Mouse (Mus musculus): ENCODE results near the gene Gm10272. TPM values are rescaled to one million over a fixed set of nuclear protein-coding genes. Genes with fewer than 3 reads are reported as not detected.
"Not testable (repeated sequence)": the region's sequence is repeated elsewhere in the genome, so short reads cannot be mapped to it uniquely, and the experiment has no call there.

Gene Gm10272
- polyA plus RNA-seq, 1 experiment from 2014 or later, result not detected

DNA sequence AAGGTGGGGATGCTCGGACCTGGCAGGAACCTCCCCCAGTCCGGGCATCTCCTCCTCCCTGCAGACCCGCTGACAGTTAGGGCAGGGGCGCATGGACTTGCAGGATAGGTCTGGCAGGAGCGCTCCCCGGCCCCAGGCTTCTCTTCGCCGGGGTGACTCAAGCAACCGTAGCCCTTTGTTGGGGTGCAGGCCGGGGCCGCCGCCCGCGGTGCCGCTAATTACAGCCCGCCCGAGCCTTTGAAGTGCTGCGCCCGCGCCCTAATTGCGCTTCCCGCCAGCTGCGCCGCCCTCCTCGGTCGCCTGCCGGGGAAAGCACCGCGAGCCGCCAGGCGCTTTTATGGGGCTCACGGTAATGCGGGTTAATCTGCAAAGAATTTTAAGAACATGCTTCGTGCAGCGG is 28.9 kb upstream of the Gm10272 start:
- DNase-seq (peak; percentile 66), ATAC-seq (ENCODE audit: low FRiP score, low TSS enrichment) (peak; percentile 20; the same call in 1 of the 2 replicates)
- Histone ChIP-seq H3K27me3 (ENCODE audit: control insufficient read depth, insufficient read depth, low read length) (peaks cover 21% of the 10 kb centered on the region; the same call in 1 of the 2 replicates), H3K9me3 (ENCODE audit: control insufficient read depth, low read length) (no peaks in the 10 kb centered on the region), H3K9ac (replicated peaks; ENCODE audit: low read length) (peak overlapping the region; percentile 39; the same call in 1 of the 2 replicates), H3K27ac (replicated peaks; ENCODE audit: low read depth, low read length) (no peak overlapping the region), H3K4me2 (ENCODE audit: low read length) (peak overlapping the region; percentile 65), H3K4me1 (ENCODE audit: control insufficient read depth, insufficient read depth, low read length) (peaks cover 10% of the 10 kb centered on the region), H3K36me3 (ENCODE audit: control insufficient read depth, insufficient read depth, low read length) (no peaks in the 10 kb centered on the region), H3K4me3 (replicated peaks; ENCODE audit: low read depth, low read length) (peak overlapping the region; percentile 28)
- under 1% methylated on average over 35 of the region's 35 CpGs for WGBS

DNA sequence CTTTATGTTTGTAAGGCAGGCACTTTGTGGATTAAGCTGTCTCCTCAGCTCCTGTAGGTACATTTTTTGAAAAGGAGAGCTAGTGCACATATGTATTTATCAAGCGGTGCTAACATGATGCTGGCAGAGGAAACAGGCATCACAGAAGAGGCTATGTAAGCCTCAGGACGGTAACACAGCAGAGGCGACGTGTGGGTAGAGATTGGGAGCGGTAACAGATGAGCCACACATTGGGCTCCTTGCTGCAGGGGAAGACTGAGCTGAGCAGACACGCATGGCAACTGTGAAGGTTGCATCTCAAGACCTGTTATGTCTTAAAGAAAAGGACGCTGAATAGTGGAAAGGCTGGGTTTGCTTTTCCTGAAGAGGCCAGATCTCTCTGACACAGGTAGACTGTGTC is 23.4 kb upstream of the Gm10272 start:
- no peak overlapping the region for H3K27ac ChIP-seq (replicated peaks; ENCODE audit: low read depth, low read length)
- no peak overlapping the region for H3K4me3 ChIP-seq (replicated peaks; ENCODE audit: low read depth, low read length)
- WGBS, result 79% methylated on average over 7 of the region's 7 CpGs

DNA sequence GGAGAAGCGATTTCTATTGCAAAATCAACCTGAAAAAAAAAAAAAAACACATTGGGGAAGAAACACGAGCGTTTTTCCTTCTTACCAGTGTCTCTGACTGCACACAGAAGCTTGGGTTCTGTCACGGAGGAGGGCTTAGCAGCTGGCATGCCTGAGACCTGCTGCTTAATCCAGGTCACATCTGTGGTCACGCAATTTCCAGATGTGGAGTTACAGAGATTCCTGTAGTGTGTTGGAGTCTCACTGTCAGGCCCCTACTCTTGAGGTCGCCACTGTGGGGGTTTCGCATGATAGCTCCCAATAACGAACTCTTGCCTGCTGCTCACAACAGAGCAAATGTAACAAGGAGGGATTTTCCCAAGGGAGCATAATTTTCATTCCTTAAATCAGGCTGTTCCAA is 22.2 kb upstream of the Gm10272 start:
- ATAC-seq (ENCODE audit: low FRiP score, low TSS enrichment) (no peak), DNase-seq (peak; percentile 36)
- no peaks in the 10 kb centered on the region for H3K9me3 ChIP-seq (ENCODE audit: control insufficient read depth, low read length)
- peaks cover 4% of the 10 kb centered on the region; the same call in 1 of the 2 replicates for H3K4me1 ChIP-seq (ENCODE audit: control insufficient read depth, insufficient read depth, low read length)
- H3K9ac ChIP-seq (replicated peaks; ENCODE audit: low read length), result no peak overlapping the region
- no peak overlapping the region for H3K4me2 ChIP-seq (ENCODE audit: low read length)
- H3K36me3 ChIP-seq (ENCODE audit: control insufficient read depth, insufficient read depth, low read length), result no peaks in the 10 kb centered on the region
- peaks cover 11% of the 10 kb centered on the region; the same call in 1 of the 2 replicates for H3K27me3 ChIP-seq (ENCODE audit: control insufficient read depth, insufficient read depth, low read length)
- H3K4me3 ChIP-seq (replicated peaks; ENCODE audit: low read depth, low read length), result no peak overlapping the region
- no peak overlapping the region for H3K27ac ChIP-seq (replicated peaks; ENCODE audit: low read depth, low read length)
- WGBS, result 31% methylated on average over 8 of the region's 8 CpGs

More for the DNA sequence above, 23.4 kb upstream of the Gm10272 start:
- no peaks in the 10 kb centered on the region for H3K9me3 ChIP-seq (ENCODE audit: control insufficient read depth, low read length)
- peaks cover 21% of the 10 kb centered on the region; the same call in 1 of the 2 replicates for H3K27me3 ChIP-seq (ENCODE audit: control insufficient read depth, insufficient read depth, low read length)
- DNase-seq, result no peak
- H3K36me3 ChIP-seq (ENCODE audit: control insufficient read depth, insufficient read depth, low read length), result no peaks in the 10 kb centered on the region
- H3K9ac ChIP-seq (replicated peaks; ENCODE audit: low read length), result no peak overlapping the region
- no peak for ATAC-seq (ENCODE audit: low FRiP score, low TSS enrichment)
- H3K4me1 ChIP-seq (ENCODE audit: control insufficient read depth, insufficient read depth, low read length), result peaks cover 4% of the 10 kb centered on the region; the same call in 1 of the 2 replicates
- no peak overlapping the region for H3K4me2 ChIP-seq (ENCODE audit: low read length)

DNA sequence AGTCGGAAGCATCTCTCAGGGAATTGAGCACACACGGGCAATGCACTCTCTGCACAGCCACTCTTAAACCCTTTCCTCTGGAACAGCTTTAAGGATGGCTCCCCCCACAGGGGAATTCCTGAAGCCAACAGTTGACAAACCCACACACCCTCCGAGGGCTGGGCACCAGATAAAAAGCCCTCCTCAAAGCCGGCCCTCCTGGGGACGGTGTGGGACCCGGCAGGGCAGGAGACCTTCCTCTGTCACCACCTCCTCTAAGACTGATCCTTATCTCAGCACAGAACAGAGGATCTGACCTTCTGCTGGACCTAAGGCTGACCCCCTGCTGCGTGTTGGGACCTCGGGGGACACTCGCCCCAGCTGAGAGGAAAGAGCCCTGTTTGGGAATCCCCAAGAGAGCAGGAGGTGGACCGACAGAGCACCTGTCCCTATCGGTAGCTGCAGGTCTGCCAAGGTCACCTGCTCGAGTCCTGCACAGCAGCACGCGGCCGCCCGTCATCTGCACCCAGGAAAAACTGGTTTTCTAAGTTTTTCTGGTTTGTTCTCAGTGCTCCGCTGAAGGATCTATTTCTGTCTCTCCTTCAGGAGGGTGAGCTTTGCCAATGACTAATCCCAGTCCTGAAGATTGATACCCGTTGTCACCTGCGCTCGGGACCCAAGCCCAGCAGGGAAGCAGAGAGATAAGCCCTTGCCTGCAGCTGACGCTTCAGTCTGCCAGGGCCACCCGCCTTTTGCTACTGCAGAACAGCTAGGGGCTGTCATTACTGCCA is 20.3 kb upstream of the Gm10272 start, which contains the start of gene Tspear:
Tspear (plus strand) TSS at position 675 of the 770 bp plus-strand sequence.
- Histone ChIP-seq H3K36me3 (ENCODE audit: control insufficient read depth, insufficient read depth, low read length) (no peaks in the 10 kb centered on the region), H3K4me1 (ENCODE audit: control insufficient read depth, insufficient read depth, low read length) (peaks cover 4% of the 10 kb centered on the region; the same call in 1 of the 2 replicates), H3K4me2 (ENCODE audit: low read length) (no peak within 1 kb of the TSS), H3K9me3 (ENCODE audit: control insufficient read depth, low read length) (no peaks in the 10 kb centered on the region), H3K27ac (replicated peaks; ENCODE audit: low read depth, low read length) (no peak within 1 kb of the TSS), H3K4me3 (replicated peaks; ENCODE audit: low read depth, low read length) (no peak within 1 kb of the TSS), H3K27me3 (ENCODE audit: control insufficient read depth, insufficient read depth, low read length) (peaks cover 11% of the 10 kb centered on the region; the same call in 1 of the 2 replicates), H3K9ac (replicated peaks; ENCODE audit: low read length) (no peak within 1 kb of the TSS)
- ATAC-seq (ENCODE audit: low FRiP score, low TSS enrichment) (no peak), DNase-seq (no peak)
- WGBS, result 5% methylated on average over 22 of the region's 22 CpGs

DNA sequence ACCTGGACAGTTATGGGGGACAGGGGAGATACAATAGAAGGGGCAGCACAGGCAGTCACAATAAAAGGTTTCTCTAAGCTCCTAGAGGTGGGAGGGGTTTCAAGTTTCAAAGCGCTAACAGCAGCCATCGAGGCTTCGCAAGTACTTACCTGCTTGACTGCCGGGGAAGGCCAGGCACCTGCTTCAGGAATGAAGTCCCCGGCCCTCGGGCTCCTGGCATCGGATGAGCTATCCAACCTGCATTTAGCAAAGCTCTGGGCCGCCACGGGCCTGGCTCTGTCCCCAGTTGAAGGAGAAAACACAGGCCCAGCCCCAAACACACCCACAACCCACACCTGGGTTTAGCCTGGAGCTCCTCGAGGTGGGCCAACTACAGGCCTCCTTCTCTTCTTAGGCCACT is 19.4 kb upstream of the Gm10272 start:
- Histone ChIP-seq H3K36me3 (ENCODE audit: control insufficient read depth, insufficient read depth, low read length) (no peaks in the 10 kb centered on the region), H3K4me2 (ENCODE audit: low read length) (no peak overlapping the region), H3K4me3 (replicated peaks; ENCODE audit: low read depth, low read length) (no peak overlapping the region), H3K4me1 (ENCODE audit: control insufficient read depth, insufficient read depth, low read length) (peaks cover 4% of the 10 kb centered on the region; the same call in 1 of the 2 replicates), H3K27ac (replicated peaks; ENCODE audit: low read depth, low read length) (no peak overlapping the region), H3K9ac (replicated peaks; ENCODE audit: low read length) (no peak overlapping the region), H3K27me3 (ENCODE audit: control insufficient read depth, insufficient read depth, low read length) (peaks cover 11% of the 10 kb centered on the region; the same call in 1 of the 2 replicates), H3K9me3 (ENCODE audit: control insufficient read depth, low read length) (no peaks in the 10 kb centered on the region)
- no peak for DNase-seq
- 35% methylated on average over 10 of the region's 10 CpGs for whole genome bisulfite sequencing
- ATAC-seq (ENCODE audit: low FRiP score, low TSS enrichment), result no peak

DNA sequence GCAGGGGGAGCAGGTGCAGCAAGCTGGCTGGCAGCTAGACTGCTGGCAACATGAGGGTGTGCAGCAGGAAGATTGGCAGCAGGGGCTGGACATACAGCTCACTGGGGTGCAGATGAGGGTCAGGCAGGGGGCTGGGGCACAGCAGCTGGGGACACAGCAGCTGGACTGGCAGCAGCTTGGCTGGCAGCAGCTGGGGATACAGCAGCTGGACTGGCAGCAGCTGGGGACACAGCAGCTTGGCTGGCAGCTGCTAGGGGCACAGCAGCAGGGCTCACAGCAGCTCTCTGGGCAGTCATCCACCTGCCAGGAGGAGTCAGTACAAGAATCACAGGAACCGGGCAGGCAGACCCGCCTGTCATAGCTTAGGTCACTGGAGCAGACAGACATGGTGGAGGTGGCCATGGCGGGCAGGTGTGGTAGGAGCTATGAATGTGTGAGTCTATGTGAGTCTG is 16.0 kb upstream of the Gm10272 start, which contains the start of gene Gm19402:
Gm19402 (minus strand) TSS at position 402 of the 452 bp plus-strand sequence.
- H3K9me3 ChIP-seq (ENCODE audit: control insufficient read depth, low read length); DNase-seq; H3K36me3 ChIP-seq (ENCODE audit: control insufficient read depth, insufficient read depth, low read length); H3K4me1 ChIP-seq (ENCODE audit: control insufficient read depth, insufficient read depth, low read length); H3K4me3 ChIP-seq (replicated peaks; ENCODE audit: low read depth, low read length); H3K4me2 ChIP-seq (ENCODE audit: low read length); H3K27ac ChIP-seq (replicated peaks; ENCODE audit: low read depth, low read length); H3K9ac ChIP-seq (replicated peaks; ENCODE audit: low read length); ATAC-seq (ENCODE audit: low FRiP score, low TSS enrichment); H3K27me3 ChIP-seq (ENCODE audit: control insufficient read depth, insufficient read depth, low read length): not testable (repeated sequence)
- 51% methylated on average over 3 of the region's 3 CpGs for WGBS

DNA sequence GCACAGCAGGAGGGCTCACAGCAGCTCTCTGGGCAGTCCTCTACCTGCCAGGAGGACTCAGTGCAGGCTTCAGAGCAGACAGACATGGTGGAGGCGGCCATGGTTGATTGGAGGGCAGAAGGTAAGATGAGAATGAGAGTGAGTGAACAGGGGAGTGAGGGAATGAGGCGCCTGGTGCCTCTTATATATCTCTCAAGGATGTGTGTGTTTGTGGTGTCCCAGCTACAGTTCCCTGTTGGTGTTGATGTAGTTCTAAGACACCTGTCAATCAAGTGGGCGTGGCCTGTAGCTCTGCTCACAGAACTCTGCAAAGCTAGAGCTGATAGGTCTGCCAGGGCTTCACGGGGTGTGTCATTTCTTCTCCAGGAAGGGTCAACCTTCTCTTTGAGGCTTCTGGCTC is 9.3 kb upstream of the Gm10272 start, which contains the start of gene Gm9508:
Gm9508 (minus strand) TSS at position 101 of the 400 bp plus-strand sequence.
- H3K4me2 ChIP-seq (ENCODE audit: low read length), result no peak within 1 kb of the TSS
- ATAC-seq (ENCODE audit: low FRiP score, low TSS enrichment) (no peak), DNase-seq (no peak)
- no peaks in the 10 kb centered on the region for H3K4me1 ChIP-seq (ENCODE audit: control insufficient read depth, insufficient read depth, low read length)
- no peaks in the 10 kb centered on the region for H3K36me3 ChIP-seq (ENCODE audit: control insufficient read depth, insufficient read depth, low read length)
- 41% methylated on average over 4 of the region's 4 CpGs for WGBS
- no peaks in the 10 kb centered on the region for H3K27me3 ChIP-seq (ENCODE audit: control insufficient read depth, insufficient read depth, low read length)
- H3K9ac ChIP-seq (replicated peaks; ENCODE audit: low read length), result no peak within 1 kb of the TSS
- H3K27ac ChIP-seq (replicated peaks; ENCODE audit: low read depth, low read length), result no peak within 1 kb of the TSS
- no peak within 1 kb of the TSS for H3K4me3 ChIP-seq (replicated peaks; ENCODE audit: low read depth, low read length)
- H3K9me3 ChIP-seq (ENCODE audit: control insufficient read depth, low read length), result no peaks in the 10 kb centered on the region

DNA sequence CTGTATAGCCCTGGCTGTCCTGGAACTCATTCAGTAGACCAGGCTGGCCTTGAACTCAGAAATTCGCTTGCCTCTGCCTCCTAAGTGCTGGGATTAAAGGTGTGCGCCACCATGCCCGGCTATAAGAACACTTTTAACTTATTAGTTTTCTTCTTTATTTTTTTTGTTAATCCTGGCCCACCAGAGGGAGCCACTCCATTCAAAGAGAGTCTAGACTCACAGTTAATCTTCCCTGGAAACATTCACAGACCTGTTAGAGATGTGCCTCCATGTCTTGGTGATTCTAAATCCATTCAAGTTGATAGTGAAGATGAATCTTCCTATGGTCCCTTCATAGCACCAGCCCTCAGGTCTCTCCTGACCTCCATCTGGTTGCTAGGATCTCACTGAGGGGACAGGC is 3.4 kb downstream of the Gm10272 start:
- H3K27ac ChIP-seq (replicated peaks; ENCODE audit: low read depth, low read length), result no peak overlapping the region
- DNase-seq, result peak; percentile 28
- no peaks in the 10 kb centered on the region for H3K36me3 ChIP-seq (ENCODE audit: control insufficient read depth, insufficient read depth, low read length)
- no peak overlapping the region for H3K9ac ChIP-seq (replicated peaks; ENCODE audit: low read length)
- ATAC-seq (ENCODE audit: low FRiP score, low TSS enrichment), result no peak
- WGBS, result 78% methylated on average over 3 of the region's 3 CpGs
- no peaks in the 10 kb centered on the region for H3K27me3 ChIP-seq (ENCODE audit: control insufficient read depth, insufficient read depth, low read length)
- no peak overlapping the region for H3K4me2 ChIP-seq (ENCODE audit: low read length)
- H3K4me3 ChIP-seq (replicated peaks; ENCODE audit: low read depth, low read length), result no peak overlapping the region
- H3K9me3 ChIP-seq (ENCODE audit: control insufficient read depth, low read length), result 0 out of 2 replicates have a peak, but pooled peaks cover 2% of the 10 kb centered on the region
- no peaks in the 10 kb centered on the region for H3K4me1 ChIP-seq (ENCODE audit: control insufficient read depth, insufficient read depth, low read length)
